Mouse (Mus musculus) lung, postnatal 0 days (tissue): ENCODE results near the gene Acss3. TPM values are rescaled to one million over a fixed set of nuclear protein-coding genes. Genes with fewer than 3 reads are reported as not detected.

Experiments
- ATAC-seq: fragments of 200-750 bp; cut with Nextera tagmentation; 2 replicates; pipeline ENCODE4 v1.8.0; 2017; ENCODE audit warnings: moderate library complexity
- DNase-seq: peaks from one replicate; pipeline ENCODE4 v3.0.0-alpha.2; 2016; ENCODE audit warnings: low spot score
- H3K27ac ChIP-seq: fragments of 300-500 bp; sonication (generic); 2 replicates; pipeline ENCODE4 v1.5.1; 2014; ENCODE audit warnings: antibody characterized with exemption, mild to moderate bottlenecking, low read length, mixed read lengths
- H3K27me3 ChIP-seq: fragments of 300-500 bp; sonication (generic); replicated peaks from 2 replicates; pipeline ENCODE4 v1.6.1; 2014; ENCODE audit warnings: low read length, mixed read lengths; ENCODE audit not compliant: insufficient read depth
- H3K36me3 ChIP-seq: fragments of 300-500 bp; sonication (generic); 2 replicates; pipeline ENCODE4 v1.6.1; 2014; ENCODE audit warnings: low read length, mixed read lengths; ENCODE audit not compliant: insufficient read depth
- H3K4me1 ChIP-seq: fragments of 300-500 bp; sonication (generic); 2 replicates; pipeline ENCODE4 v1.6.1; 2014; ENCODE audit warnings: antibody characterized with exemption, low read depth, low read length, mixed read lengths; ENCODE audit not compliant: insufficient read depth
- H3K4me2 ChIP-seq: fragments of 300-500 bp; sonication (generic); replicated peaks from 2 replicates; pipeline ENCODE4 v1.6.1; 2014; ENCODE audit warnings: low read depth, mild to moderate bottlenecking, low read length, moderate library complexity, mixed read lengths
- H3K4me3 ChIP-seq: fragments of 300-500 bp; sonication (generic); 2 replicates; pipeline ENCODE4 v1.5.1; 2014; ENCODE audit warnings: low read depth, low read length
- H3K9ac ChIP-seq: fragments of 300-500 bp; sonication (generic); replicated peaks from 2 replicates; pipeline ENCODE4 v1.6.1; 2014; ENCODE audit warnings: low read depth, mild to moderate bottlenecking
- H3K9me3 ChIP-seq: fragments of 300-500 bp; sonication (generic); 2 replicates; pipeline ENCODE4 v1.6.1; 2016; ENCODE audit warnings: low read length, mixed read lengths
- CTCF ChIP-seq: IDR thresholded peaks from 2 replicates; pipeline ENCODE4 v1.5.1; 2016; ENCODE audit warnings: antibody characterized with exemption, mild to moderate bottlenecking
- EP300 ChIP-seq: IDR thresholded peaks from 2 replicates; pipeline ENCODE4 v1.6.1; 2016; ENCODE audit warnings: antibody characterized with exemption, mild to moderate bottlenecking, control low read depth
- WGBS: fragments of 180-500 bp; shearing (Covaris S2); extraction: QIAGEN DNeasy Blood & Tissue Kit; methylation state at CpG from one replicate; pipeline ENCODE4 v1.1.7; 2014; 5-methylcytosine and 5-hydroxymethylcytosine counted together
- polyA plus RNA-seq: library from polyadenylated mRNA; unstranded; fragments of >200 nt; fragmentation: Nextera tagmentation; extraction: Ambion mirVana; gene quantifications from 2 replicates; pipeline ENCODE4 v1.2.1, GENCODE M21; 2015

The Acss3 gene
- polyA plus RNA-seq, 1 experiment from 2014 or later = 6.3 TPM

GRCm38 (mm10) chr10:107094452-107094851, 29.0 kb downstream of the Acss3 start:
- Histone ChIP-seq H3K27me3 (no peaks in the 10 kb centered on the region), H3K27ac (no peak overlapping the region), H3K36me3 (no peaks in the 10 kb centered on the region), H3K4me3 (no peak overlapping the region), H3K9ac (no peak overlapping the region), H3K4me2 (no peak overlapping the region), H3K9me3 (no peaks in the 10 kb centered on the region), H3K4me1 (no peaks in the 10 kb centered on the region)
- 63% methylated on average over 3 of the region's 3 CpGs for WGBS
- ATAC-seq (no peak; the same call in 1 of the 2 replicates), DNase-seq (peak; percentile 48)
- TF ChIP-seq EP300 = no peak
- TF ChIP-seq CTCF = no peak

DNA sequence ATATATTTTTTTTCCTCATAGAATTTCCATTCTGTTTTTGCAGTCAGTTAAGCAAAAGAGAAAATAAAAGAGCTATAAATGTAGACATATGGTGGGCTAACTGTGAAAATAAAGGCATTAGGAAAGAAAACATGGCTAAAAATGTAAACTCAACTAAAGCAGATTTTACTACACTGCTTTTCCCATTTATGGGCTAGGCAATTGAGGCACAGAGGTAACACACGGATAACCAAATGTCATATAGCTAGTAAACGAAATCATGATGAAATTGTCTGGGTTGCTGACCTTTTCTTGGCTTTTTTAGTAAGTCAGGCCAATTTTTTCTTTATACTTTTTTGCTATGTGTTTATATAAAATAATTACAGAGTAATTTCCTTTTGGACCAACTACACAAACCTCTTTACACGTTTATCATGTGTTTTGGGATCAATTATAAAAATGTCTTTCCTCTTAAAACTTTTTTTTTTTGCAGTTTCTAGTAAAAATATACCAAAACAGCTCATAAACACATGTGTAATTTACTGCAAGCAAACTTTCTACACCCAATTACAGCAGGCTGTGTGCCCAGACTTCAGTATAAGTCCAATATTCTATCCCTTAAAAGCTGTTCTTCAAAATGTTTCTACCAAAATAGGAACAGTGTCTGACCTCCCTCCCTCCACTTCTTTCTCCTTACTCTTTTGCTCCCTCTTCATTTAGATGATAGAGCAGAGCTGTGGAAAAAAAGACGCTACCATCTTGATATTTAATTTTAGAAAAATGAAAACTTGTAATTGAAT, 69.4 kb downstream of the Acss3 start:
- no peaks in the 10 kb centered on the region for H3K9me3 ChIP-seq

GRCm38 (mm10) chr10:107050489-107050888, 73.0 kb downstream of the Acss3 start:
- Histone ChIP-seq H3K27ac (no peak overlapping the region), H3K9me3 (no peaks in the 10 kb centered on the region), H3K4me2 (no peak overlapping the region), H3K9ac (no peak overlapping the region), H3K4me1 (no peaks in the 10 kb centered on the region), H3K36me3 (no peaks in the 10 kb centered on the region), H3K4me3 (no peak overlapping the region), H3K27me3 (no peaks in the 10 kb centered on the region)
- TF ChIP-seq CTCF (no peak), EP300 (peak; percentile 69)
- ATAC-seq (peak; percentile 78; the same call in 1 of the 2 replicates), DNase-seq (peak; percentile 32)
- WGBS = 38% methylated on average over 2 of the region's 2 CpGs

More for the DNA sequence above, 69.4 kb downstream of the Acss3 start:
- TF ChIP-seq CTCF (no peak), EP300 (no peak)
- ATAC-seq (no peak), DNase-seq (no peak)
- Histone ChIP-seq H3K27me3 (no peaks in the 10 kb centered on the region), H3K27ac (no peak overlapping the region), H3K4me3 (no peak overlapping the region), H3K4me2 (no peak overlapping the region), H3K36me3 (no peaks in the 10 kb centered on the region), H3K4me1 (no peaks in the 10 kb centered on the region), H3K9ac (no peak overlapping the region)
- 47% methylated on average over 4 of the region's 4 CpGs for WGBS

- no peak overlapping the region for H3K9ac ChIP-seq
- ATAC-seq (no peak), DNase-seq (no peak)
- TF ChIP-seq EP300 = no peak
- TF ChIP-seq CTCF = no peak
- H3K4me2 ChIP-seq = no peak overlapping the region
- no peaks in the 10 kb centered on the region for H3K4me1 ChIP-seq
- no peaks in the 10 kb centered on the region for H3K36me3 ChIP-seq
- no peak overlapping the region for H3K4me3 ChIP-seq
- 83% methylated on average over 1 of the region's 1 CpGs for WGBS
- no peak overlapping the region for H3K27ac ChIP-seq
- no peaks in the 10 kb centered on the region for H3K9me3 ChIP-seq
- H3K27me3 ChIP-seq = no peaks in the 10 kb centered on the region
Observed at GRCm38 (mm10) chr10:107042656-107043055, 80.8 kb downstream of the Acss3 start.

DNA sequence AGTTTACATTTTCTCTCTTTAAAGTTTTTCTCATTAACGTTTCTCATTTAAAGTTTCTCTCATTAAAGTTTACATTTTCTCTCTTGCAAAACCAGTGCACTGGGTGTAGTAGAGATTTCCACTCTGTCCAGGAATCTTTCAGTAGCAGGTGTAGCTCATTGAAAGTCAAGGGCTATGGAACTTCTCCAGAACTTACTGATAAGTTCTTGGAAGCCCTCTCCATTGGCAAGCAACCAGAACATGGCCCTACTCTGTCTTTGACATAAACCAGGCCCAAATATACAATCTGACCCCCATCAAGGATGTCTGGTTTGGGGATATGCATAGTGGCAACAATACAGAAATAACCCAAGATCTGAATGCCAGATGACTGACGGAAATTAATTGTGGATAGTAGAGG, 82.6 kb downstream of the Acss3 start:
- no peaks in the 10 kb centered on the region for H3K9me3 ChIP-seq
- no peak for ATAC-seq
- peak; percentile 26 for DNase-seq
- H3K36me3 ChIP-seq = no peaks in the 10 kb centered on the region
- TF ChIP-seq EP300 (no peak), CTCF (no peak)
- no peak overlapping the region for H3K4me3 ChIP-seq
- no peaks in the 10 kb centered on the region for H3K27me3 ChIP-seq
- no peak overlapping the region for H3K9ac ChIP-seq
- no peak overlapping the region for H3K4me2 ChIP-seq
- no peak overlapping the region for H3K27ac ChIP-seq
- no peaks in the 10 kb centered on the region for H3K4me1 ChIP-seq
- WGBS = 51% methylated on average over 2 of the region's 2 CpGs

- no peaks in the 10 kb centered on the region for H3K4me1 ChIP-seq
- no peak overlapping the region for H3K4me3 ChIP-seq
- TF ChIP-seq EP300 (no peak), CTCF (no peak)
- no peaks in the 10 kb centered on the region for H3K9me3 ChIP-seq
- 43% methylated on average over 6 of the region's 6 CpGs for WGBS
- no peaks in the 10 kb centered on the region for H3K27me3 ChIP-seq
- no peak overlapping the region for H3K27ac ChIP-seq
- no peak overlapping the region for H3K4me2 ChIP-seq
- H3K9ac ChIP-seq = no peak overlapping the region
- ATAC-seq (no peak), DNase-seq (peak; percentile 44)
- no peaks in the 10 kb centered on the region for H3K36me3 ChIP-seq
Observed at GRCm38 (mm10) chr10:107040378-107040777, 83.1 kb downstream of the Acss3 start.
